Mouse (Mus musculus) gonadal fat pad, adult 2 months (tissue): ENCODE data around the gene Stat4. TPM values are rescaled to one million over a fixed set of nuclear protein-coding genes. Genes with fewer than 3 reads are reported as not detected.

Source experiments
- DNase-seq: peaks from one replicate; pipeline ENCODE4 v3.0.0-alpha.2; 2012; ENCODE audit warnings: low read depth
- polyA plus RNA-seq: library from polyadenylated mRNA; depleted of rRNA; stranded (reverse); fragments of >200 nt; gene quantifications from 2 replicates; pipeline ENCODE4 v1.2.3, GENCODE M21; 2012

Gene Stat4
- polyA plus RNA-seq, 1 experiment: 0.53 TPM

DNA sequence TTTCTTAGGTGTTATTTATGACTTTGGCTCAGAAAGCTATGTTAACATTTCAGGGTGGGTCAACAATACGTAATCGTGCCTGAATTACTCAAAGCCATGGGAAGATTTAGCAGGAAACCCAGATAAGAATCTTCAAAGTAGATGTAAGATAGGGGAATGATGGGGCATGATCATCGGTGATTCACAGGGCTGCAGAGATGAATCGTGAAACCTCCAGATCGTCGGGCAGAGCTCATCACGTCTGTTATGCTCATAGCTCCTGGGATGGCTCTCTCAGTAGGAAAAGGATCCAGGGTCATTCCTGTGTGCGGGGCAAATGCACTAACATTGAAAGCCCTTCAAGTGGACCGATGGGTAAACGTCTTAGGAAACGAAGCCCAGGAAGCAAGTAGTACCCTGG is 120.3 kb downstream of the Stat4 start:
- DNase-seq: no peak

DNA sequence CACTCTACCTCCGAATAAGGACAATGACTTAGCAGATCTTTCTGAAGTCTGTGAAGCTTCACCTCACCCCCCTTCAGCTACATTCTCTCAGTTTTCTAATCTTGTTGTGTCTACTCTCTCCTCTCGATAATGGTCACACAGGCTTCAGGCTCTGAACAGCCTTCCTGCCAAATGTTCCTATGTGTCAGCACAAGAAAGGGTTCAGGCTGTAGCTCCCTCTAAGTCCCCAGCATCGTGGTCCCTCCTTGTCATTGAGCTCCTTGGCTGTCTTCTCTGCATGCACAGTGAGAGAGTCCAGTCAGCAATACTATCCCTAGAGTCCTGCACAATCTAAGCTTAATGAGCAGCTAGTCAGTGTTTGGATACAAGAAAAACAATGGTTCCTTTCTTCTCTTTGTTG is 124.3 kb downstream of the Stat4 start:
- DNase-seq: no peak

DNA sequence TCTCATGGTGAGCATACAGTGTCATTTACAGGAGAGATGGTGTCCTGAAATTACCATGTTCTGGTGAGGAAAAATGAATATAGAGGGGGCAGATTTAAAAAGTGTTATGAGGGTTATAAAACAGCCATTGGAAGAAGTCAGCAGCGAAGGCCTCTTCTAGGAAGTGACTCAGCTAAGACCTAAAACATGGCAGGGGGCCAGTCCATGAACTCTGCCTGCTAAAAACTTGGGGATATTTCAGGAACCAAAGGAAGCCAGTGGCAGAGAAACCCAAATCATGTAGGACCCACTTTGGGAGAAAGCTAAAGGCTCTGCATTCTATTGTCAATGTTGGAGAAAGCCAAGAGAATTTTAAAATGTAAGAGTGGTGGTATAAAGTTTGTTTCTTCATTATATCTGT is 125.4 kb downstream of the Stat4 start:
- DNase-seq: no peak

DNA sequence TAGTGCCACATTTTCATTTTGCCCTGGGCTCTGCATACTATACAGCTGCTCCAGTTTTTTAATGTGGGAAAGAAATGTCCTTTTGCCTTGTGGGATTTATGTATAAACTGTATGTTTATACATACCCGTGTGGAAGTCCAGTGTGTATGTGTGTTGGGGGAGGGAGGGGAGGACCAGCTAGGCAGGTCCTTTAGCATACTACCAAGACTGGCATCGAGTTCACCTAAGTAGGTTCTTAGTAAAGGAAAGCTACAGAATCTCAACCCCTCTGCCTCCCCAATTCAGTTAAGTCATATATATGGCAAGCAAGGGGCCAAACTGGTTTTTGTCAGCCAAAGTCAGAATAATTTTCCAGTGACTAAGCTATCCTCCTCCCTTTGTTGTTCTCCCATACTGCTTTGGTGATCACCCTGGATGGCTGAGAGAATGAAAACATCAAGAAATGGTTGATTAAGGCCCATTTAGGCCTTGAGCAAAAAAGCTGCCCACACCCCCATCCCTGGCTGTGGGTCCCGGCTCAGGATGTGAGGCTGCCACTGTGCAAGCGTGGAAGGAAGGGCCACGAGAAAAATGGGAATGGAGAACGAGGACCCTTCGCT is 126.2 kb downstream of the Stat4 start:
- DNase-seq: no peak

DNA sequence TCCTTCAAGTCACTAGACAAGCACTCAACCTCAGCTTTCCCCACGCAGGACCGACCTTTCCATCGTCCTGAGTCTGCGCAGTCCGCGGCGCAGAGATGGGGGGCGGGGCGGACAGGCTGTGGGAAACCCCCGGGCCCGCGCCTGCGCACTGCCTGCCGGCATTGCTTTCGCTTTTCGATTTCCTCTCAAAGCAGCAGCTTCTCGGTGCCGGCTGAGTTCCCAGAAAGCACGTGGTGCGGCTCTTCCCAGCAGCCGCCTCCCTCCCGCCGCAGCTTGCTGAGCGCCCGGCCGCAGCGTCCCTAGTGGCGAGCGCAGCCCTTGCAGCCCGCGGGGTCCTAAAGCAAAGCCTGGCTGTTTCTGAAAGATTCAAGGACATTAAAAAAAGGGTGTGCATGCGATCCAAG is 126.7 kb downstream of the Stat4 start:
- peak; percentile 41 for DNase-seq

DNA sequence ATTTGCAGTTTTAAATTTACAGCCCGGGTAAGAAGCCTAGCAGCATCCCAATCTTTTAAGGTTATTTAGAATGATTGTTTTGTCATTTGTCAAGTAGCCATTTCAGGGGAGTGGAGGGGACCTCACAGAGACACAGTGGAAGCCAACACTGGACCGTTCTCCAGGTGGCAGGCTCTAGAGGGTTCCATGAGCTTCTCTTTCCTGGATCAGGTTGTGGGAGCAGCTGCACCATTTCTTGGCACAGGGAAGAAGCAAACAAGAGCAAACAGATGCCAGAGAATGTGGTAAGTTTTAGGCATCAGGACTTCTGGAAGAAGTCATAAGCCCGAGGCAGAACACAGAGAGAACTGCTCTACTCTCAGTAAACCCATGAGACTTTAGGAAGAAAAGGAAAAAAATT is 129.5 kb downstream of the Stat4 start:
- DNase-seq: no peak

DNA sequence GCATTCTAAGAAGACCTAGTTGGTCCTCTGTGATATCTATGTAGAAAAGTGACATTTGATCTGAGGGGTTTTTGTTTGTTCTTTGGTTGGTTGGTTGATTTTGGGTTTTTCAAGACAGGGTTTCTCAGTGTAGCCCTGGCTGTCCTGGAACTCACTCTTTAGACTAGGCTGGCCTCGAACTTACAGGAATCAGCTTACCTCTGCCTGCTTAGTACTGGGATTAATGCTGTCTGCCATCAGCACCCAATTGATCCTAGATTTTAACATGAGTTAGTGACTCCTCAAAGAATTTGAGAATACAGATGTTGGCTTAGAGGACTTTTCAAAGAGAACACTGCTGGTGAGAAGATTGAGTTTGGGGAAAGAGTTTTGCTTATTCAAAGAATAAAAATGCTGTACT is 130.8 kb downstream of the Stat4 start:
- no peak for DNase-seq

DNA sequence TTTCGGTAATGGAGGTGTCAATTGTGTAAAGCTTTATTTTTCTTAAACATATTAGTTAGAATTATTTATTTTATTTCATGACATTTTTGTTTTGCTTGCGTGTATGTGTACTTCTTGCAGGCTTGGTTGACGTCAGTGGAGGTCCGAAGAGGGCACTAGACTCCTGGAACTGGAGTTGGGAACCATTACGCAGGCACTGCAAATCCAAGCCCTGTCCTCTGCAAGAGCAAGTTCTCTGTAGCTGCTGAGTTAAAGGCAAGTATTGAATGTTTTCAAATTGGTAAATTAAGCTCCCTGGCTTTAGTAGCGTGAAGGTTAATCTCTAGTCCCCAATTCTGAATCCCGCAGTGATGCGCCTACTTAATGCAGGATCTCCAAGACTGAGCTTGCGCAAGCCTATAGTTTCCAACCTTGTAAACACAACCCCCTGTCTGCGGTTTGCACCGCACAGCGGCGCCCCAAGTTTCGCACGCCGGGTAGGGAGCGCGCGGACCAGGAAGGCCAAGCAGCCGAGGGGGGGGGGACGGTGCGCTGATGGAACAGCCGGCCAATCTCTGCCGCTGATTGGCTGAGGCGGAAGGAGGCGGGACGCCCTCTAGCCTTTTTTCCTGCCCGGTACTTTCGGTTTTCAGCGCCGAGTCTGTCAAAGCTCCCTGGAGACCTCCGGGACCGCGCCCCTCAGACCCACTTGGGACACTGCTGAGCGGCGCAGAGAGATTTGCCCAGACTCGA is 132.1 kb downstream of the Stat4 start, which contains the start of gene Stat1:
Gene Stat1 (plus strand): TSS at position 581 of the 732 bp plus-strand sequence.
- DNase-seq: peak; percentile 33

DNA sequence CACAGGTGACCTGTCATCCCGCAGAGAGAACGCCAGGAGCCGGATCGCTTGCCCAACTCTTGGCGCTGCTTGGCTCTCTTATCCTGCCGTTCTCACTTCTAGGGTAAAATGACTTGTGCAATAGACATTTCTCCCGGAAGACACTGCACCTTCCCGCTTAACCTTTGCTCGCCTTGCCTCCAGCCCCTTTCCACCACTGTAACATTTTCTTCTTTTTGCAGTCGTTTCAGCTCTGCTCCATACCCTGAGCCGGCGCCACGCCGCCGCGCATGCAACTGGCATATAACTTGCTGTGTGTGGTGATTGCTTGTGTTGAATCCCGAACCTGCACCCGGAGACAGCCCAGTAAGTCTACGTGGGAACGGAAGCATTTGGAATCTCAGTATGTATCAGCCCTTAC is 132.7 kb downstream of the Stat4 start:
- peak; percentile 22 for DNase-seq

DNA sequence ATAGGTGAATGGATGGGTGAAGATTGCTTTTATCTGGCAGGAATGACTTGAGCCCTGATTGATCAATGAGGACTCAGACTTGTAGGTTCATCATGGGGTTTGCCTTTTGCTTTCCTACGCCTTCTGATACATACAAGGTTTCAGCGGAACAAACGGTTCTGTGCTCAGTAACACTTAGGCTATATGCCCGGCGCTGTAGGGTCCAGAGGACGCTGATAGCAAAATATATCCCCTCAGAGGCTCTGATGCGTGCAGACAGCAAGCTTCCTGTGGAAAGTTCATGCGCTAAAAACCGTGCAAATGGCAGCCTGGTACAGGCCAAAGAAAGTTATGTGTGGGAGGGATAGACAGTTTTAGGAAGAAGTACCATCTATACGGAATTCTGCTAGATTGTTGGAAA is 133.2 kb downstream of the Stat4 start:
- no peak for DNase-seq

DNA sequence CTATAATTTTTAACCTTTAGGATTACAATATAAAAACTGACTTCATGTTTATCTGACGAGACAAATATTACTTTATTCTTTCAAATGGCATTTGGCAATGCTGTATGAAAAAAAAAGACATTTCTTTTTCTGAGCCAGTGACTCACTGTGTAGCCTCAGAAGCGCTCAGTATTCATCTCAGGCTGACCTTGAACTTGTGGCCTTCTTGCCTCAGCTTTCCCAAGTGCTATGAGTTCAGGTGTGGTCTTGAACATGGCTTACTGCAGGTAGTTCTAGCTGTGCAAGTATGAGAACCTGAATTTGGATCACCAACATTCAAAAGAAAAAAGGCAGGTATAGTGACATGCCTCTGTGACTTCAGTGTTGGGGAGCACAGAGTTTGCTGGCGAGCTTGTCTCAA is 134.1 kb downstream of the Stat4 start:
- no peak for DNase-seq

DNA sequence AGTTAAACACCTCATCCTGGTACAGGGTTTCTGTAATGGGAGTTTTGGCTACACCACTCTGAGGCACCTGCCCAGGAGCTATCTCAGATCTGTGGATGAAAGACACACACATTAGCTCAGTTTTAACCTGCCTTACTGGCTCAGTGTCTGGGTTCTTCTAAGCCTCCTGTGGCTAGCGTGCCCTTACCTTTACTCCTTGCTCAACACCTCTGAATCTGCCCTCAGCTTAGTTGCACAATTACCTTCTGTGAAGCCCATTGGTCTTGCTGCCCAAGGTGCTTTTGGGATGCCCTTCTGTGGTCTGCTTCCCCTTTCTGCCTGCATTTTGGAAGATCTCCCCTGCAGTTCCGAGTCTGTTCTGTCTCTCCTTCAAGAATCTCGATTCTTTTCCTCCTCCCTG is 137.9 kb downstream of the Stat4 start:
- peak; percentile 51 for DNase-seq

DNA sequence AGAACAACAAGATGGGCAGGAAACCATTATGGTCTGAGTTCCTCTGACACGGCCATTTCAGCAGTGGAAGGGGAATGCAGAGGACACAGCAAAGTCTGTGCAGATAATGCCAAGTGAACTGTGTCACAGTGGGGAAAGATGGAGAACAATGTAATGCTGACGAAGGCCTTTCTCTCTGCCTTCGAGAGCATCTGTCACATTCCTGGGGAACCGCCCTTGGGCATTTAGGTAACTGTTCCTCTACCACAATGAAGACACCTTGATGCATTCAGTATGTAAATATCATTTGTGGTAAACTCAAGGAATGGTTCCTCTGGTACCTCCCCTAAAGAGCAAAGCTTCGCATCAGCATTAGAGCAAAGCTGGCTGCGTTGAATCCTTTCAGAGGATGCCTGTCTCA is 140.4 kb downstream of the Stat4 start:
- DNase-seq: no peak

DNA sequence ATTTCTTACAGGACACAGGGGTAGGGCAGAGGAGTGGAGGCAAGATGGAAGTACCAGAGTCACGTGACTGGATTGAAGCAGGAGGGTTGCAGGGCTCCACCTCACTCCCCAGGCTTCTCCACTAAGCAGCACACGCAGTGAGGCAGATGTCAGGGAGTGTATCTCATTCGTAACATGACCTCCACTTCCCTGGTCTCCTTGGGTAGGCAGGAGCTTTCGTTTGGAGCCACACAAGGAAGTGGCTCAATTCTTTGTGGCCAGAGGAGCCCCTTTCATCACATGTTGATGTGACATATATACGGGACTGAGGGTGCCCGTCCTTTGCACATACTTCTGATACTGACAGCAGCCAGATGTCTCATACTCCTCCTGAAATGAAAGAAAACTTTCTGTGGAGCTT is 142.8 kb downstream of the Stat4 start:
- no peak for DNase-seq

DNA sequence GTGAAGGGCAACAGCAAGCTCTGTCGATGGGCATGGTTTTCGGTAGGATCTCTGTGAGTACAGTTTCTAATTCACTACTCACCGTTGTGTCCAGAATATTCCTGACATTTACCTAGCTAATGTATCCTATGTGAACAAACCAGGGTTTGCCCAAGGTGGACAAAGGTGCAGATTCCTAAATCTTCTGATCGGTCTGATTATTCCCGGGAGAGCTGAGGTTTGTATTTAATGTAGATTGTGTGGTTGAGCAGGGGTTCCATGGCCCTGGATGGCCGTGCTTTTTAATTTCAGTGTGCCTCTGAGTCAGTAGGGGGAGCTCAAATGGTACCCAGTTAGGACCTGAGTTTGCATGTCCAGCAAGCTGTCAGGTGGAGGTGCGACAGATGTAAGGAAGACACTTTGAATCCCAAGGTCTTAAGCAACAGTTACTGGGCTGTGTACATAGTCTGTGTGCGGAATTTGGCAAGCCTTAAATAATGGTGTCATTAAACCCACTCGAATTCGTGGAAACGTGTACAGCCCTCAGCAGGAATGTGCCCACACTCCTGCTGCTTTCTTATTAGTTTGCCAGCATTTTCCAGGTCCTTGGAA is 144.9 kb downstream of the Stat4 start:
- DNase-seq: no peak

DNA sequence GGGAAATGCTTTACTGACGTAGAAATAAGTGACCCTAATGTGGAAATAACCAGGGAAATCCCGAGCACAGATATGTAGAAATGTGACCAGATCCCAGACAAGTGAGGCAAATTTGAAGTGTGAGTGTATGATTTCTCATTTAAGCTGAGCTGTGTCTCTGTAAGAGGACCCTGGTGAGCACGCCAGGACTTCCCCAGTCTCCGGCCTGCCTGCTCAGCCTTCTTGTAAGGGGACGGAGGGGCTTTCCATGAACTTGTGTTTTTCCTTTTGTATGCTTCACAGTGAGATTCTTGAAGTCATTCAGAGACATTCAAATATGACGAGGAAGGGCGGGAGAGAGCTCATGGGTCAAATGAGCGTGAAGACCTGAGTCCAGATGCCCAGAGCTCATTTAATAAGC is 146.3 kb downstream of the Stat4 start:
- no peak for DNase-seq

DNA sequence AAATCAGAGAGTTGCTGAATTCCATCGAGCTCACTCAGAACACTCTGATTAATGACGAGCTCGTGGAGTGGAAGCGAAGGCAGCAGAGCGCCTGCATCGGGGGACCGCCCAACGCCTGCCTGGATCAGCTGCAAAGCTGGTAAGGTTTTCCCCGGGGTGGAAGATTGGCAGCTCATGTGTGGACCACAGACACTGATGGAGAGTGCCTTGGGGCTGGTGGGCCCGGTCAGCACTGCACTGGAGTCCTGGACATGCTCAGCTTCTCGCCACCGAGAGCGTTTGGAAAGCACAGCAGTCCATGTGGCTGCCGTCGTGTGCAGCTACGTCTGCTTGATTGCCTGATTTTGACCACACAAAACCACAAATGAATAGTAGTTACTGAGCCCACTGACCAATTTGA is 150.3 kb downstream of the Stat4 start:
- DNase-seq: no peak

DNA sequence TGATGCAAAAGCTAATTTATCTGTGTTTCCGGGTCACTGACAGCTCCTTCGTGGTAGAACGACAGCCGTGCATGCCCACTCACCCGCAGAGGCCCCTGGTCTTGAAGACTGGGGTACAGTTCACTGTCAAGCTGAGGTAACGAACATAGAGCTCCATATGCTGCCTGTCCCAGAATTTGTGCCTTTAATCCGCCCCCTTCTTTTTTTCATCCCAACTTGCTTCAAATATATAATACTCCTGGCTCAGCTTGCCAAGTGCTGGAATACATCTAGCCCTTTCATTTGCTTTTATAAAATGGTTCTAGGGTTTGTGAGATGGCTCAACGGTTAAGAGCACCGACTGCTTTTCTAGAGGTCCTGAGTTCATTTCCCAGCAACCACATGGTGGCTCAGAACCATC is 153.6 kb downstream of the Stat4 start:
- no peak for DNase-seq

DNA sequence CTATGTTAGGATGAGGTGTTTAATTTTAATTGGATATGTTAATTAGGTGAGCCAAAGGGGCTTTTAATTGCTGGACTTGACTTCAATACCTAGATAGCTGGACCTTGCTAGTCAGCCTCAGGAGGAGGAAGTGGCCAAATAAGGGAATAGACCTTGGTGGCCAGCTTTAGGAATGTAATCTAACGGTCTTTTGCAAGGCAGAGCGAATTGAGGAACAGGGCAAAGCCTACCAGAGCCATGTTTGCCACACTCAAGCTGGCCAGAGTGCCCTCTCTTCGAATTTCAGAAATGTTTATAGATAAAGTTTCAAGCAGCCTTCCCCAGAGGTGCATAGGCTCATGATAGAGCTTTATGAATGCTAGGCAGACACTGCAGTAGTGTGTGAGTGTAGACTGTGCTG is 154.5 kb downstream of the Stat4 start:
- DNase-seq: no peak

DNA sequence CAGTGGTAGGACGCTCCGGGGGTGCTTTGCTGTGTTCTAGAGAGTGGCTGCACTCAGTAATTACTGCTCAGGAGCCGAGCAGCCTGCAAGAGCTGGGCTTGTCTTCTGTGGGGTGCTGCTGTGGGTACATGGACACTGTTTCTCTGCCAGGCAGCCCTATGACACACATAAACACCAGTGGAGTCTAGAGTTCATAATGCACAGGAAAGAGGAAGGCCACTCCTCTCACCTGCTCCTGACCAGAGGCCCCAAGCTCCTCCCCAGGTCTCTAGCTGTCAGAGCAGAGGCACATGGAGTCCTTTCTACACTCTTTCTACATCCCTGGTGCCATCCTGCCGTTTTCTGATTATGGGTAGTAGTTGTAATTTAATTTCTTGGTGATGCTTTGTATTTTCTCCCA is 155.2 kb downstream of the Stat4 start:
- no peak for DNase-seq

DNA sequence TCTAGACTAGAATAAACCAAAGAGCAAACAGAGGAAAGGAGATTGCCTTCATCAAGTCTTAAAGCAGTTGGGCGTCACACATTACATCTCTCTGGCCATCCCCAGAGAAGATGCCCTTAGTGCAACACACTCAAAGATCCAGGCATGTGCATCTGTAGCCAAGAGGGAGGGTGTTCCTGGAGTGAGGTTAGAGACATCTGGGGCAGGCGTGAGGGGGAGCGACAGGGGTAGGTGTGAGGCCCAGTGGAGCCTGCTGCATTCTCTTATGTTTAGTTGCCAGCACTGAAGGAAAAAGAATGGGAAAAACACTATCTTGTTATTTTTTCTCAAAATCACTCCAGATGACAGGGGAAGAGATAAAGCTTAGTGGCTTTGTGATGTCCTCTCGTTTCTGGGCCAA is 156.2 kb downstream of the Stat4 start:
- DNase-seq: no peak

DNA sequence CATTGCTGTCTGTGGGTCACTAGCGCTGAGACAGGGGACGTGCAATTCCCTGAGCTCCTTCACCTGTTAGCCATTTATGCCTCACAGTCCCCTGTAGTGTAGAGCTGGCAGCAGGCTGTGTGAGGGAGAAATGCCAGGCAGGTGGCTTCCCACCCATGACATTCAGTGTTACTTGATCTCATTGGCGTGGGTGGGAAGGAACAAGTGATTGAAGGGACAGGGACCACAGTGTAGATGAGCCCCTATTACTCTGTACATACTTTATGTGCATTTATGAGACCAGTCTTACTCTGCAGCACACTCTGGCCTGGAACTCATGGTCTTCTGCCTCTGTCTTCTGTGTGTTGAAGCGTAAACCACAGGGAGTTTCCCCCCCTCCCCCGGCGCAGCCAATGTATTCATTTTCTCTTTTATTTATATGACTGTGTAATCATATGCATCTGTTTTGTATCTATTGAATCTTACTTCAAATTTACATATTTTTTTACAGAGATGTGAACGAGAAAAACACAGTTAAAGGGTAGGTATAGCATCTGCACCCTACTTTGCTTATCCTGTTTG is 156.7 kb downstream of the Stat4 start:
- no peak for DNase-seq

DNA sequence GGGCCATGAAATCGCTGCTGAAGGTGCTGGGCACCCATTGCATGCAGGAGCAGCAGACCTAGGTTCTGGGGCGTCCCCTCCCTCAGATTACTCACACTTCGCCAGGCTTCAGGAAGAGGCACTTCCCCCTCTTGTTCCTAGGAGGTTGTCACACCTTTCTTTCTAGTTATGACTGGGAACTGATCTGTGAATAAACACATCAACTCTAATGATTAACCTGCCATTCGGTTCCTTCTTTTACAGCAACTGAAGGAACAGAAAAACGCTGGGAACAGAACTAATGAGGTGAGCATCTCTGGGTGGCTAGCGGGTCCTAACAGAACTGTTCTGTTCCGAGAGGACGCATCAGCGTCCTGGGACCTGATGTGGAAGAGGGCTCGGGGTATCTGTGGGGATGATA is 158.0 kb downstream of the Stat4 start:
- no peak for DNase-seq
